Comparison of ENCODE assay signal across 7 mouse cellular contexts in the genomic region with DNA sequence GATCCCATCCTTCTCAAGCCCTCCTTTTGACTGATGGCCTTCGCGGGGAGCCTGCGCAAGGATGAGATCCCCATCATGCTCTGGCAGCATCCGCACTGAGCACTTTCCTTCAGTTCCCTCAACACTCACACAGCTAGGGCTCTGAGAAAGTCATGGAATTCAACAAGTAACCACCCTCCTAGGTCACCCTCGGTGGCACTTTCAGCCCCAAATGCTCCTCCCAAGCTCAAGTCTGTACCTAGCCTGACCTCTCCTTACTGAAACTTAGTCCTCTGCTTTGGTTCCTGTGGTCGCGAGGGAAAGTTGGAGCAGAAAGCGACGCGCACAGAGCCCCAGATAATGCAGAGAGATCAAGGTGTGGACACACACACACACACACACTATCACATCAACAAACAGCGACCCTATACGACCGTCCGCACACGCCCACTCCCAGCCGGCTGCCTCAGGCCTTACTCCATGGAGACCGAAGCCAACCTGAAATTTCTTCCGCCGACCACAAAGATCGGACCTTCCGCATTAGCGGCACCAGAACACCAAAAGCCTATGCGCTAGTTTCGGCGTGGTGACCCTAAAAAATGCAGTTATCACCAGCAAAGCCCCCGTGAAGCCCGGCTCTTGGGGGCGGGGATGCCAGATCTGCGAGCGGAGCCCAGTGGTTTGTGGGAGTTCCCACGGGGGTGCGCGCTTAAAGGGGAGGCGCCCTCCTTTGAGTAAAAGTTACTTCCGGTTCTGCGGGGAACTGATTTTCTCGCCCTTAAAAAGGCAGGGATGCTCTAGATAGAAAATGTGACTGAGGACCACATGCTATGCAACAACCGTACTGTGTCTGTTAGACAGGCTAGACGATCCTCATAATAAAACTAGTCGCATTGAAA. TPM values are rescaled to one million over a fixed set of nuclear protein-coding genes. Genes with fewer than 3 reads are reported as not detected.
DNase-seq lines count a peak whose midpoint lies in the region; ATAC-seq lines count a peak whose summit lies in the region.

A gene (minus strand): TSS at position 643 of the 878 bp plus-strand sequence.

- peak; percentile 87 for ATAC-seq in midbrain, embryonic 11.5 days (ENCODE audit: low FRiP score)

- peaks cover 5% of the 10 kb centered on the region for H3K4me1 ChIP-seq in midbrain, embryonic 11.5 days (ENCODE audit: control insufficient read depth, insufficient read depth, low read length)

- intact Hi-C loops in left cerebral cortex, postnatal 4 days (cut with DNase I): loop anchor here (10.0 kb wide), 1 partner anchor 64 kb away; no protein-coding TSS in a partner anchor

- peak within 1 kb of the TSS; percentile 89 for H3K4me2 ChIP-seq in midbrain, embryonic 11.5 days

- DNase-seq in adrenal gland, adult 18-20 months (ENCODE audit: low spot score in 2 of 2): peak; percentile 47 to 52
- peak; percentile 41 to 58 for DNase-seq in cerebellum, postnatal 4 days (ENCODE audit: low spot score in 2 of 2)
- peak; percentile 64 for DNase-seq in gastrocnemius, postnatal 10 days
- peak; percentile 84 for DNase-seq in induced T-regulatory cell, adult 2 months (ENCODE audit: low read depth)
- peak; percentile 79 for DNase-seq in left cerebral cortex, postnatal 4 days
- peak; percentile 98 for DNase-seq in midbrain, embryonic 11.5 days (ENCODE audit: low spot score, missing footprints)
- DNase-seq in skeletal muscle tissue, adult 2 months (ENCODE audit: low read depth, low spot score): peak; percentile 31

- H3K9me3 ChIP-seq in midbrain, embryonic 11.5 days (ENCODE audit: control insufficient read depth, low read length): no peaks in the 10 kb centered on the region

- H3K36me3 ChIP-seq in midbrain, embryonic 11.5 days (ENCODE audit: control insufficient read depth, insufficient read depth, low read length): no peaks in the 10 kb centered on the region

- peak within 1 kb of the TSS; percentile 75 for H3K4me3 ChIP-seq in midbrain, embryonic 11.5 days (ENCODE audit: low read depth, low read length)

- no peaks in the 10 kb centered on the region for H3K27me3 ChIP-seq in midbrain, embryonic 11.5 days (ENCODE audit: control insufficient read depth, insufficient read depth, low read length)

- WGBS in midbrain, embryonic 11.5 days: 4% methylated on average over 40 of the region's 40 CpGs

- peak within 1 kb of the TSS; percentile 30; the same call in 1 of the 2 replicates for H3K27ac ChIP-seq in midbrain, embryonic 11.5 days (ENCODE audit: low read depth, low read length)

- peak within 1 kb of the TSS; percentile 76 for H3K9ac ChIP-seq in midbrain, embryonic 11.5 days (ENCODE audit: low read length)

RNA-seq across cellular contexts. Expression of the gene that starts here (rescaled TPM):
- 10 to 100 TPM; 11.4 to 12.2 TPM for total RNA-seq in adrenal gland, adult 18-20 months (2021)
- total RNA-seq in gastrocnemius, postnatal 10 days (2021): 1 to 10 TPM; 5.5 to 6.3 TPM
- total RNA-seq in left cerebral cortex, postnatal 4 days (2021): 10 to 100 TPM; 19.6 to 20.8 TPM
- polyA plus RNA-seq in midbrain, embryonic 11.5 days (2014; fragmentation: Nextera tagmentation; extraction: Ambion mirVana): 11.7 and 12.6 TPM in 2 replicates

Comparison
In these comparisons a context has a peak if more than half of its experiments do, and no peak if none do; other contexts are left out.
1. Peak in every context shown above with its lines: DNase-seq, ATAC-seq, H3K4me3 ChIP-seq and H3K27ac ChIP-seq.
2. DNase-seq: peak in every context shown above with its lines; median percentile 98 in midbrain, embryonic 11.5 days; 84 in induced T-regulatory cell, adult 2 months; 79 in left cerebral cortex, postnatal 4 days; 64 in gastrocnemius, postnatal 10 days; 50 in adrenal gland, adult 18-20 months; 50 in cerebellum, postnatal 4 days; 31 in skeletal muscle tissue, adult 2 months.